Mouse (Mus musculus) retina, adult 2 months (tissue): ENCODE measurements around the gene Sema4d.
"Not testable (repeated sequence)": the region's sequence is repeated elsewhere in the genome, so short reads cannot be mapped to it uniquely, and the experiment has no call there.

Source experiments
- DNase-seq: peaks from one replicate; pipeline ENCODE4 v3.0.0-alpha.2; 2012; ENCODE audit warnings: low read depth, low spot score

The Sema4d gene

GRCm38 (mm10) chr13:51793425-51793891, at the start of gene Sema4d:
Sema4d (minus strand) TSS chr13:51793747.
- no peak for DNase-seq

GRCm38 (mm10) chr13:51843298-51843697, 49.8 kb upstream of the Sema4d start:
- DNase-seq: no peak

- no peak for DNase-seq
These were observed 49.2 kb upstream of the Sema4d start for GRCm38 (mm10) chr13:51842773-51843172.

- DNase-seq: no peak
These were observed 48.6 kb upstream of the Sema4d start for GRCm38 (mm10) chr13:51842191-51842590.

- DNase-seq: no peak
These were observed 48.1 kb upstream of the Sema4d start for GRCm38 (mm10) chr13:51841541-51842115.

- no peak for DNase-seq
These were observed 47.2 kb upstream of the Sema4d start for GRCm38 (mm10) chr13:51840702-51841101.

GRCm38 (mm10) chr13:51839250-51840026, 45.9 kb upstream of the Sema4d start:
- peak; percentile 25 for DNase-seq

GRCm38 (mm10) chr13:51837402-51837801, 43.9 kb upstream of the Sema4d start:
- DNase-seq: no peak

- not testable (repeated sequence) for DNase-seq
These were observed 41.7 kb upstream of the Sema4d start for GRCm38 (mm10) chr13:51835208-51835607.

GRCm38 (mm10) chr13:51834520-51834919, 41.0 kb upstream of the Sema4d start:
- no peak for DNase-seq

GRCm38 (mm10) chr13:51834024-51834423, 40.5 kb upstream of the Sema4d start:
- DNase-seq: not testable (repeated sequence)

- DNase-seq: no peak
These were observed 40.1 kb upstream of the Sema4d start for GRCm38 (mm10) chr13:51833611-51834010.

- DNase-seq: no peak
These were observed 38.9 kb upstream of the Sema4d start for GRCm38 (mm10) chr13:51832491-51832890.

GRCm38 (mm10) chr13:51830744-51831450, 37.4 kb upstream of the Sema4d start:
- DNase-seq: peak; percentile 36

- no peak for DNase-seq
These were observed 30.4 kb upstream of the Sema4d start for GRCm38 (mm10) chr13:51823822-51824495.

GRCm38 (mm10) chr13:51821988-51822387, 28.4 kb upstream of the Sema4d start:
- no peak for DNase-seq

- no peak for DNase-seq
These were observed 25.8 kb upstream of the Sema4d start for GRCm38 (mm10) chr13:51819351-51819750.

- no peak for DNase-seq
These were observed 25.4 kb upstream of the Sema4d start for GRCm38 (mm10) chr13:51818944-51819326.

- no peak for DNase-seq
These were observed 24.8 kb upstream of the Sema4d start for GRCm38 (mm10) chr13:51818170-51818943.

- no peak for DNase-seq
These were observed 23.1 kb upstream of the Sema4d start for GRCm38 (mm10) chr13:51816559-51817041.
